Mouse (Mus musculus): ENCODE measurements around the gene Depdc5. TPM values are rescaled to one million over a fixed set of nuclear protein-coding genes. Genes with fewer than 3 reads are reported as not detected.

The Depdc5 gene
- polyA plus RNA-seq, 1 experiment, result 0.17 TPM

- H3K36me3 ChIP-seq (ENCODE audit: control insufficient read depth), result no peaks in the 10 kb centered on the region
- no peak overlapping the region for H3K4me3 ChIP-seq (replicated peaks)
- peaks cover 9% of the 10 kb centered on the region for H3K27me3 ChIP-seq (ENCODE audit: control insufficient read depth)
- H3K9me3 ChIP-seq (ENCODE audit: control insufficient read depth, low read length), result no peaks in the 10 kb centered on the region
- TF ChIP-seq TAL1 (IDR thresholded peaks at IDR 0.05; ENCODE audit: low read length) (no peak), GATA1 (IDR thresholded peaks at IDR 0.05; ENCODE audit: low read length) (no peak)
- H3K4me1 ChIP-seq (ENCODE audit: control insufficient read depth), result no peaks in the 10 kb centered on the region
Observed at GRCm38 (mm10) chr5:33003500-33003899, 140.0 kb downstream of the Depdc5 start.

- H3K27me3 ChIP-seq (ENCODE audit: control insufficient read depth), result peaks cover 12% of the 10 kb centered on the region
- no peaks in the 10 kb centered on the region for H3K36me3 ChIP-seq (ENCODE audit: control insufficient read depth)
- no peak overlapping the region for H3K4me3 ChIP-seq (replicated peaks)
- H3K4me1 ChIP-seq (ENCODE audit: control insufficient read depth), result no peaks in the 10 kb centered on the region
- H3K9me3 ChIP-seq (ENCODE audit: control insufficient read depth, low read length), result no peaks in the 10 kb centered on the region
- TF ChIP-seq TAL1 (IDR thresholded peaks at IDR 0.05; ENCODE audit: low read length) (no peak), GATA1 (IDR thresholded peaks at IDR 0.05; ENCODE audit: low read length) (no peak)
Observed at GRCm38 (mm10) chr5:33004110-33004509, 140.6 kb downstream of the Depdc5 start.

- H3K36me3 ChIP-seq (ENCODE audit: control insufficient read depth), result no peaks in the 10 kb centered on the region
- no peak for TF ChIP-seq GATA1 (IDR thresholded peaks at IDR 0.05; ENCODE audit: low read length)
- no peak for TF ChIP-seq TAL1 (IDR thresholded peaks at IDR 0.05; ENCODE audit: low read length)
- H3K4me3 ChIP-seq (replicated peaks), result no peak overlapping the region
- H3K27me3 ChIP-seq (ENCODE audit: control insufficient read depth), result peaks cover 8% of the 10 kb centered on the region
- no peaks in the 10 kb centered on the region for H3K9me3 ChIP-seq (ENCODE audit: control insufficient read depth, low read length)
- H3K4me1 ChIP-seq (ENCODE audit: control insufficient read depth), result no peaks in the 10 kb centered on the region
Observed at GRCm38 (mm10) chr5:33005442-33006145, 142.1 kb downstream of the Depdc5 start.

GRCm38 (mm10) chr5:33006670-33007069, 143.2 kb downstream of the Depdc5 start:
- H3K9me3 ChIP-seq (ENCODE audit: control insufficient read depth, low read length), result no peaks in the 10 kb centered on the region
- peaks cover under 1% of the 10 kb centered on the region; the same call in 1 of the 2 replicates for H3K4me1 ChIP-seq (ENCODE audit: control insufficient read depth)
- no peaks in the 10 kb centered on the region for H3K36me3 ChIP-seq (ENCODE audit: control insufficient read depth)
- peaks cover 16% of the 10 kb centered on the region for H3K27me3 ChIP-seq (ENCODE audit: control insufficient read depth)
- no peak overlapping the region for H3K4me3 ChIP-seq (replicated peaks)
- TF ChIP-seq TAL1 (IDR thresholded peaks at IDR 0.05; ENCODE audit: low read length), result no peak
- no peak for TF ChIP-seq GATA1 (IDR thresholded peaks at IDR 0.05; ENCODE audit: low read length)

- Histone ChIP-seq H3K4me3 (replicated peaks) (no peak overlapping the region), H3K9me3 (ENCODE audit: control insufficient read depth, low read length) (no peaks in the 10 kb centered on the region), H3K36me3 (ENCODE audit: control insufficient read depth) (no peaks in the 10 kb centered on the region), H3K4me1 (ENCODE audit: control insufficient read depth) (peaks cover 2% of the 10 kb centered on the region; the same call in 1 of the 2 replicates), H3K27me3 (ENCODE audit: control insufficient read depth) (peaks cover 18% of the 10 kb centered on the region)
- no peak for TF ChIP-seq GATA1 (IDR thresholded peaks at IDR 0.05; ENCODE audit: low read length)
Observed at GRCm38 (mm10) chr5:33007371-33007770, 143.9 kb downstream of the Depdc5 start.

GRCm38 (mm10) chr5:33009301-33009700, 145.8 kb downstream of the Depdc5 start:
- Histone ChIP-seq H3K4me3 (replicated peaks) (no peak overlapping the region), H3K4me1 (ENCODE audit: control insufficient read depth) (peaks cover 2% of the 10 kb centered on the region; the same call in 1 of the 2 replicates), H3K36me3 (ENCODE audit: control insufficient read depth) (no peaks in the 10 kb centered on the region), H3K27me3 (ENCODE audit: control insufficient read depth) (peaks cover 24% of the 10 kb centered on the region), H3K9me3 (ENCODE audit: control insufficient read depth, low read length) (no peaks in the 10 kb centered on the region)
- TF ChIP-seq TAL1 (IDR thresholded peaks at IDR 0.05; ENCODE audit: low read length), result no peak
- TF ChIP-seq GATA1 (IDR thresholded peaks at IDR 0.05; ENCODE audit: low read length), result no peak

GRCm38 (mm10) chr5:33009818-33010812, 146.6 kb downstream of the Depdc5 start:
- Histone ChIP-seq H3K36me3 (ENCODE audit: control insufficient read depth) (no peaks in the 10 kb centered on the region), H3K27me3 (ENCODE audit: control insufficient read depth) (peaks cover 24% of the 10 kb centered on the region), H3K4me1 (ENCODE audit: control insufficient read depth) (peaks cover 3% of the 10 kb centered on the region), H3K9me3 (ENCODE audit: control insufficient read depth, low read length) (no peaks in the 10 kb centered on the region), H3K4me3 (replicated peaks) (no peak overlapping the region)
- TF ChIP-seq TAL1 (IDR thresholded peaks at IDR 0.05; ENCODE audit: low read length), result no peak
- no peak for TF ChIP-seq GATA1 (IDR thresholded peaks at IDR 0.05; ENCODE audit: low read length)

GRCm38 (mm10) chr5:33011132-33012106, 147.9 kb downstream of the Depdc5 start:
- peaks cover 10% of the 10 kb centered on the region for H3K4me1 ChIP-seq (ENCODE audit: control insufficient read depth)
- no peaks in the 10 kb centered on the region for H3K36me3 ChIP-seq (ENCODE audit: control insufficient read depth)
- H3K9me3 ChIP-seq (ENCODE audit: control insufficient read depth, low read length), result no peaks in the 10 kb centered on the region
- TF ChIP-seq TAL1 (IDR thresholded peaks at IDR 0.05; ENCODE audit: low read length), result no peak
- no peak overlapping the region for H3K4me3 ChIP-seq (replicated peaks)
- peaks cover 22% of the 10 kb centered on the region for H3K27me3 ChIP-seq (ENCODE audit: control insufficient read depth)

All from erythroblast, embryonic 14.5 days (primary cell).